Mouse (Mus musculus) MEL (cell line): ENCODE measurements around the gene Clip4. TPM values are rescaled to one million over a fixed set of nuclear protein-coding genes. Genes with fewer than 3 reads are reported as not detected.

Experiments
- DNase-seq: peaks from one replicate; pipeline ENCODE4 v3.0.0; 2011; ENCODE audit warnings: low read depth, low spot score
- H3K27ac ChIP-seq: 2 replicates; pipeline ENCODE4 v1.5.1; 2012; ENCODE audit warnings: low read depth, mild to moderate bottlenecking, control low read depth, low read length, moderate library complexity; ENCODE audit not compliant: control insufficient read depth
- H3K27me3 ChIP-seq, 2 experiments: fragments of 150-350 bp in 1 of 2; sonication (generic) in 1 of 2; 2 replicates each; pipeline ENCODE4 v1.6.1; 2012; ENCODE audit warnings: low read length in 2 of 2, mild to moderate bottlenecking in 2 of 2, improper control_type of control experiment in 1 of 2, moderate library complexity in 1 of 2; ENCODE audit not compliant: insufficient read depth in 2 of 2, control insufficient read depth in 1 of 2
- H3K36me3 ChIP-seq, 2 experiments: 2 replicates each; pipeline ENCODE4 v1.6.1; 2012 to 2014; ENCODE audit warnings: low read length in 2 of 2, improper control_type of control experiment in 1 of 2, inconsistent platforms in 1 of 2, mild to moderate bottlenecking in 1 of 2; ENCODE audit not compliant: insufficient read depth in 2 of 2, control insufficient read depth in 1 of 2
- H3K4me1 ChIP-seq, 2 experiments: fragments of 150-350 bp in 1 of 2; sonication (generic) in 1 of 2; 2 replicates each; pipeline ENCODE4 v1.6.1; 2012; ENCODE audit warnings: low read length in 2 of 2, improper control_type of control experiment in 1 of 2, mild to moderate bottlenecking in 1 of 2; ENCODE audit not compliant: insufficient read depth in 2 of 2, control insufficient read depth in 1 of 2
- H3K4me3 ChIP-seq, 2 experiments: fragments of 150-350 bp in 1 of 2; sonication (generic) in 1 of 2; 2 replicates each; pipeline ENCODE4 v1.5.1; 2012; ENCODE audit warnings: low read depth in 2 of 2, low read length in 2 of 2, mild to moderate bottlenecking in 2 of 2, moderate library complexity in 2 of 2, control low read depth in 1 of 2, improper control_type of control experiment in 1 of 2; ENCODE audit not compliant: control insufficient read depth in 1 of 2, insufficient read depth in 1 of 2
- H3K79me2 ChIP-seq: 2 replicates; pipeline ENCODE4 v1.6.1; 2012; ENCODE audit warnings: mild to moderate bottlenecking, low read length, moderate library complexity; ENCODE audit not compliant: control insufficient read depth, poor library complexity, insufficient read depth
- H3K9ac ChIP-seq: 2 replicates; pipeline ENCODE4 v1.6.1; 2012; ENCODE audit warnings: low read depth, mild to moderate bottlenecking, control low read depth, low read length, moderate library complexity; ENCODE audit not compliant: control insufficient read depth, poor library complexity, severe bottlenecking
- H3K9me3 ChIP-seq: fragments of 150-350 bp; sonication (generic); replicated peaks from 2 replicates; pipeline ENCODE4 v1.6.1; 2012; ENCODE audit warnings: mild to moderate bottlenecking, low read length, improper control_type of control experiment, moderate library complexity; ENCODE audit not compliant: insufficient read depth
- CTCF ChIP-seq, 3 experiments: IDR thresholded peaks in 2 of 3; conservative IDR thresholded peaks in 1 of 3; 2 replicates each; pipeline ENCODE4 v1.5.1; 2011 to 2012; ENCODE audit warnings: low read length in 3 of 3, low read depth in 2 of 3, mild to moderate bottlenecking in 2 of 3, improper control_type of control experiment in 1 of 3, inconsistent platforms in 1 of 3, mixed read lengths in 1 of 3, moderate library complexity in 1 of 3; ENCODE audit not compliant: control insufficient read depth in 1 of 3, insufficient read depth in 1 of 3, poor library complexity in 1 of 3, severe bottlenecking in 1 of 3
- GABPA ChIP-seq: IDR thresholded peaks from 2 replicates; pipeline ENCODE4 v1.6.1; 2012; ENCODE audit warnings: low read depth, mild to moderate bottlenecking, inconsistent platforms, low read length, improper control_type of control experiment, moderate library complexity
- HCFC1 ChIP-seq: IDR thresholded peaks from 2 replicates; pipeline ENCODE4 v1.6.1; 2012; ENCODE audit warnings: low read depth, mild to moderate bottlenecking, inconsistent platforms, low read length, improper control_type of control experiment, moderate library complexity
- MAFK ChIP-seq: IDR thresholded peaks from 2 replicates; pipeline ENCODE4 v1.6.1; 2011; ENCODE audit warnings: low read depth, mild to moderate bottlenecking, low read length, improper control_type of control experiment, borderline replicate concordance
- MYB ChIP-seq: IDR thresholded peaks from 2 replicates; pipeline ENCODE4 v1.6.1; 2011; ENCODE audit warnings: mild to moderate bottlenecking, low read depth, low read length, improper control_type of control experiment
- MYC ChIP-seq: IDR thresholded peaks from 2 replicates; pipeline ENCODE4 v1.6.1; 2011; ENCODE audit warnings: low read depth, mild to moderate bottlenecking, low read length, improper control_type of control experiment, moderate library complexity
- NELFE ChIP-seq: IDR thresholded peaks from 2 replicates; pipeline ENCODE4 v1.6.1; 2011; ENCODE audit warnings: low read depth, low read length, improper control_type of control experiment
- NRF1 ChIP-seq: IDR thresholded peaks from 2 replicates; pipeline ENCODE4 v1.6.1; 2014; ENCODE audit warnings: low read depth, mild to moderate bottlenecking, inconsistent platforms, low read length, improper control_type of control experiment, moderate library complexity; ENCODE audit not compliant: poor library complexity, insufficient read depth, severe bottlenecking
- POLR2A ChIP-seq, 2 experiments: IDR thresholded peaks; 2 replicates each; pipeline ENCODE4 v1.6.1; 2011 to 2012; ENCODE audit warnings: low read length in 2 of 2, mild to moderate bottlenecking in 2 of 2, control low read depth in 1 of 2, improper control_type of control experiment in 1 of 2, low read depth in 1 of 2, moderate library complexity in 1 of 2; ENCODE audit not compliant: control insufficient read depth in 1 of 2, insufficient read depth in 1 of 2, poor library complexity in 1 of 2
- POLR2AphosphoS5 ChIP-seq: IDR thresholded peaks from 2 replicates; pipeline ENCODE4 v1.6.1; 2012; ENCODE audit warnings: low read depth, borderline replicate concordance, mild to moderate bottlenecking, inconsistent platforms, low read length, moderate library complexity, mixed read lengths
- RAD21 ChIP-seq: IDR thresholded peaks from 2 replicates; pipeline ENCODE4 v1.6.1; 2011; ENCODE audit warnings: mild to moderate bottlenecking, low read depth, low read length, improper control_type of control experiment
- SMC3 ChIP-seq: IDR thresholded peaks from 2 replicates; pipeline ENCODE4 v1.6.1; 2011; ENCODE audit warnings: low read depth, low read length, improper control_type of control experiment
- TAL1 ChIP-seq: IDR thresholded peaks from 2 replicates; pipeline ENCODE4 v1.6.1; 2012; ENCODE audit warnings: mild to moderate bottlenecking, inconsistent platforms, low read length, moderate library complexity, mixed read lengths
- TBP ChIP-seq: IDR thresholded peaks from 2 replicates; pipeline ENCODE4 v1.8.0; 2011; ENCODE audit warnings: low read depth, low read length, improper control_type of control experiment
- UBTF ChIP-seq: IDR thresholded peaks from 2 replicates; pipeline ENCODE4 v1.6.1; 2012; ENCODE audit warnings: low read depth, mild to moderate bottlenecking, inconsistent platforms, low read length, improper control_type of control experiment, moderate library complexity, borderline replicate concordance; ENCODE audit not compliant: insufficient read depth
- USF2 ChIP-seq, 2 experiments: IDR thresholded peaks; 2 replicates each; pipeline ENCODE4 v1.6.1; 2011 to 2012; ENCODE audit warnings: improper control_type of control experiment in 2 of 2, low read length in 2 of 2, borderline replicate concordance in 1 of 2, inconsistent platforms in 1 of 2, low read depth in 1 of 2, mild to moderate bottlenecking in 1 of 2; ENCODE audit not compliant: insufficient read depth in 1 of 2
- ZC3H11A ChIP-seq: IDR thresholded peaks from 2 replicates; pipeline ENCODE4 v1.6.1; 2012; ENCODE audit warnings: low read depth, mild to moderate bottlenecking, inconsistent platforms, low read length, improper control_type of control experiment
- ZMIZ1 ChIP-seq: IDR thresholded peaks from 2 replicates; pipeline ENCODE4 v1.6.1; 2012; ENCODE audit warnings: low read depth, mild to moderate bottlenecking, inconsistent platforms, low read length, improper control_type of control experiment, moderate library complexity
- polyA plus RNA-seq, 2 experiments: library from polyadenylated mRNA; stranded (reverse) in 1 of 2; unstranded in 1 of 2; fragments of >175 nt in 1 of 2; fragments of >200 nt in 1 of 2; gene quantifications; 2 replicates each; pipeline versions ENCODE4 v1.2.1 to v1.2.4; 2012; ENCODE audit warnings: low replicate concordance in 2 of 2, low read depth in 1 of 2; ENCODE audit not compliant: insufficient read length in 2 of 2, insufficient read depth in 1 of 2, missing spikeins in 1 of 2
- total RNA-seq: library from RNA; depleted of rRNA; stranded (reverse); fragments of 300-350 nt; gene quantifications from 2 replicates; pipeline ENCODE4 v1.2.3, GENCODE M21; 2012

Clip4 gene
- total and polyA plus RNA-seq, 3 experiments, result not detected

DNA sequence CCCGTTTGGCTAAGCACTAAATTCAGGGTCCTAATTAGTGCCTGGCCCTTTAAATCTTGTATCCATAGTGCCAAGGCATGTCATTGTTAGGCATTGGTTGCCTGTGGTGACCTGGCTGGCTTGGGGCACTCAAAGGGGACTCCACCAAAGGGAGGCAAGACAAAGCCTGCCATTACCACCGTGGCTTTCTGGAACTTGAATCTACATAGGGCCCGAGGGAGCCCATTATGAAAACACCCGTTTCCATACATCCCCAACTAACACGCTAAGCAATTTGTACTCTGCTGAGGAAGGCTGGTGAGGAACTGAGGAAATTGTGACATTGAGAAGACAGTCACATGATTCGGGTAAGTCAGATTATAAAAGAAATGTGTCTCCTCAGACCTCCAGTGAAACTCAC lies 1.3 kb downstream of the Clip4 start:
- Histone ChIP-seq H3K9ac (no peak overlapping the region), H3K27ac (no peak overlapping the region), H3K27me3 (no peaks in the 10 kb centered on the region), H3K79me2 (no peaks in the 10 kb centered on the region), H3K36me3 (no peaks in the 10 kb centered on the region), H3K9me3 (no peaks in the 10 kb centered on the region), H3K4me1 (no peaks in the 10 kb centered on the region), H3K4me3 (no peak overlapping the region)
- no peak for TF ChIP-seq NRF1
- no peak for TF ChIP-seq POLR2AphosphoS5
- no peak for TF ChIP-seq USF2 (IDR thresholded peaks at IDR 0.05; ENCODE audit: borderline replicate concordance in 1 of 2, insufficient read depth in 1 of 2, low read depth in 1 of 2, low read length in 2 of 2)
- no peak for TF ChIP-seq ZMIZ1
- TF ChIP-seq RAD21, result no peak
- TF ChIP-seq HCFC1, result no peak
- no peak for TF ChIP-seq MAFK
- TF ChIP-seq ZC3H11A, result no peak
- no peak for TF ChIP-seq TAL1
- TF ChIP-seq UBTF, result no peak
- TF ChIP-seq GABPA, result no peak
- no peak for TF ChIP-seq NELFE
- DNase-seq, result no peak

- TF ChIP-seq TBP (no peak), MYC (no peak)
- Histone ChIP-seq H3K79me2 (no peaks in the 10 kb centered on the region), H3K9ac (no peak overlapping the region), H3K36me3 (no peaks in the 10 kb centered on the region), H3K27me3 (no peaks in the 10 kb centered on the region), H3K27ac (no peak overlapping the region), H3K4me3 (no peak overlapping the region), H3K9me3 (no peaks in the 10 kb centered on the region), H3K4me1 (no peaks in the 10 kb centered on the region)
- no peak for DNase-seq
Measured at GRCm38 (mm10) chr17:71770696-71771095, 2.4 kb downstream of the Clip4 start.

DNA sequence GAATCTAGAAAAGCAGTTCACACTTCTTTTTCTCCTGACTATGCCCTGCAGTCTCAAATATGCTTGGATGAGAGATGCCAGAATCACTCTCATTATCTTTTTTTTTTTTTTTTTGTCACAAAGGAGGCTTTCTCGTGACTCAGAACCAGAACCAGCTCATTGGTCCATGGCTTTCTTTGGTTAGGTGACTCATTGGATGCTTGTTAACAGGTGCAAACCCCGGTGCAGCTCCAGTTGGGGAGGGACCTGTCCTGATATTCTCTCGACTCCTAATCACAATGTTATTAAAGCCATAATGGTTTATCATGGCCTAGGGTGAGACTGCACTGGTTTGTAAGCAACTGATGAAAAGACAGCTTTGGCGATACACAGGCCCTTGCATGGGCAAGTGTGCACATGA lies 5.9 kb downstream of the Clip4 start:
- Histone ChIP-seq H3K4me1 (no peaks in the 10 kb centered on the region), H3K4me3 (no peak overlapping the region), H3K27ac (no peak overlapping the region), H3K79me2 (no peaks in the 10 kb centered on the region), H3K36me3 (no peaks in the 10 kb centered on the region), H3K9ac (no peak overlapping the region), H3K27me3 (no peaks in the 10 kb centered on the region), H3K9me3 (no peaks in the 10 kb centered on the region)
- TF ChIP-seq MYB, result no peak
- TF ChIP-seq CTCF (IDR thresholded peaks at IDR 0.05 in 2 of 3, conservative IDR thresholded peaks at IDR 0.05 in 1 of 3; ENCODE audit: control insufficient read depth in 1 of 3, insufficient read depth in 1 of 3, low read depth in 2 of 3, low read length in 3 of 3, poor library complexity in 1 of 3, severe bottlenecking in 1 of 3), result no peak
- TF ChIP-seq SMC3, result no peak
- TF ChIP-seq HCFC1, result no peak
- TF ChIP-seq POLR2A (IDR thresholded peaks at IDR 0.05; ENCODE audit: control insufficient read depth in 1 of 2, insufficient read depth in 1 of 2, low read depth in 1 of 2, low read length in 2 of 2, poor library complexity in 1 of 2), result no peak
- DNase-seq, result no peak
